Mouse (Mus musculus) embryonic facial prominence, embryonic 12.5 days (tissue): ENCODE measurements at regions not wholly inside any gene's neighbourhood (a gene's known extent, or its start where the extent isn't known, plus 50 kb on each side); places are given as distances from the start of the nearest gene placed in this dataset.

Experiments
- ATAC-seq: fragments of 200-750 bp; cut with Nextera tagmentation; 2 replicates; pipeline ENCODE4 v1.8.0; 2017; ENCODE audit not compliant: insufficient number of reproducible peaks, insufficient read depth, low FRiP score, low TSS enrichment
- H3K27ac ChIP-seq: fragments of 300-500 bp; sonication (generic); 2 replicates; pipeline ENCODE4 v1.5.1; 2016; ENCODE audit warnings: mild to moderate bottlenecking
- H3K27me3 ChIP-seq: fragments of 300-500 bp; sonication (generic); 2 replicates; pipeline ENCODE4 v1.6.1; 2016; ENCODE audit warnings: mild to moderate bottlenecking, moderate library complexity
- H3K36me3 ChIP-seq: fragments of 300-500 bp; sonication (generic); 2 replicates; pipeline ENCODE4 v1.6.1; 2016; ENCODE audit warnings: mild to moderate bottlenecking
- H3K4me1 ChIP-seq: fragments of 300-500 bp; sonication (generic); 2 replicates; pipeline ENCODE4 v1.6.1; 2016
- H3K4me2 ChIP-seq: fragments of 300-500 bp; sonication (generic); replicated peaks from 2 replicates; pipeline ENCODE4 v1.6.1; 2016; ENCODE audit warnings: mild to moderate bottlenecking, moderate library complexity
- H3K4me3 ChIP-seq: fragments of 300-500 bp; sonication (generic); 2 replicates; pipeline ENCODE4 v1.5.1; 2016; ENCODE audit warnings: mild to moderate bottlenecking
- H3K9ac ChIP-seq: fragments of 300-500 bp; sonication (generic); 2 replicates; pipeline ENCODE4 v1.6.1; 2016; ENCODE audit warnings: mild to moderate bottlenecking, moderate library complexity
- H3K9me3 ChIP-seq: fragments of 300-500 bp; sonication (generic); 2 replicates; pipeline ENCODE4 v1.6.1; 2016; ENCODE audit warnings: mild to moderate bottlenecking, moderate library complexity
- WGBS: fragments of 180-500 bp; shearing (Covaris S2); methylation state at CpG from one replicate; pipeline ENCODE4 v1.1.7; 2016; 5-methylcytosine and 5-hydroxymethylcytosine counted together

- no peaks in the 10 kb centered on the region for H3K36me3 ChIP-seq
- no peaks in the 10 kb centered on the region for H3K27me3 ChIP-seq
- no peak for ATAC-seq
- 23% methylated on average over 11 of the region's 11 CpGs for WGBS
- no peaks in the 10 kb centered on the region for H3K9me3 ChIP-seq
- no peak overlapping the region for H3K4me3 ChIP-seq
- no peaks in the 10 kb centered on the region for H3K4me1 ChIP-seq
- no peak overlapping the region for H3K9ac ChIP-seq
- H3K4me2 ChIP-seq = no peak overlapping the region
- no peak overlapping the region for H3K27ac ChIP-seq
Measured at GRCm38 (mm10) chr6:31274236-31274635, 124.3 kb upstream of the Mkln1 start.

- no peak overlapping the region for H3K4me3 ChIP-seq
- H3K4me2 ChIP-seq = no peak overlapping the region
- no peak for ATAC-seq
- WGBS = 33% methylated on average over 9 of the region's 9 CpGs
- H3K9ac ChIP-seq = no peak overlapping the region
- H3K27me3 ChIP-seq = no peaks in the 10 kb centered on the region
- no peaks in the 10 kb centered on the region for H3K4me1 ChIP-seq
- H3K36me3 ChIP-seq = no peaks in the 10 kb centered on the region
- no peaks in the 10 kb centered on the region for H3K9me3 ChIP-seq
- no peak overlapping the region for H3K27ac ChIP-seq
Measured at GRCm38 (mm10) chr6:31277792-31278191, 120.7 kb upstream of the Mkln1 start.

- no peak for ATAC-seq
- Histone ChIP-seq H3K27me3 (no peaks in the 10 kb centered on the region), H3K9me3 (no peaks in the 10 kb centered on the region), H3K4me2 (no peak overlapping the region), H3K27ac (no peak overlapping the region), H3K4me3 (no peak overlapping the region), H3K9ac (no peak overlapping the region), H3K36me3 (no peaks in the 10 kb centered on the region), H3K4me1 (peaks cover 8% of the 10 kb centered on the region; the same call in 1 of the 2 replicates)
- WGBS = 67% methylated on average over 8 of the region's 8 CpGs
Measured at GRCm38 (mm10) chr6:31283973-31284372, 114.6 kb upstream of the Mkln1 start.

GRCm38 (mm10) chr6:31284390-31284789, 114.1 kb upstream of the Mkln1 start:
- Histone ChIP-seq H3K4me2 (no peak overlapping the region), H3K9me3 (no peaks in the 10 kb centered on the region), H3K27ac (no peak overlapping the region), H3K9ac (no peak overlapping the region), H3K36me3 (no peaks in the 10 kb centered on the region), H3K4me3 (no peak overlapping the region), H3K27me3 (no peaks in the 10 kb centered on the region), H3K4me1 (peaks cover 8% of the 10 kb centered on the region; the same call in 1 of the 2 replicates)
- 85% methylated on average over 10 of the region's 10 CpGs for WGBS
- ATAC-seq = no peak

- Histone ChIP-seq H3K36me3 (no peaks in the 10 kb centered on the region), H3K27ac (no peak overlapping the region), H3K4me2 (no peak overlapping the region), H3K9me3 (no peaks in the 10 kb centered on the region), H3K4me1 (peaks cover 8% of the 10 kb centered on the region; the same call in 1 of the 2 replicates), H3K27me3 (no peaks in the 10 kb centered on the region), H3K9ac (no peak overlapping the region), H3K4me3 (no peak overlapping the region)
- WGBS = 90% methylated on average over 19 of the region's 19 CpGs
- no peak for ATAC-seq
Measured at GRCm38 (mm10) chr6:31285064-31285463, 113.5 kb upstream of the Mkln1 start.

- H3K27me3 ChIP-seq = no peaks in the 10 kb centered on the region
- H3K27ac ChIP-seq = no peak overlapping the region
- ATAC-seq = no peak
- no peak overlapping the region for H3K4me3 ChIP-seq
- 83% methylated on average over 11 of the region's 11 CpGs for WGBS
- peaks cover 8% of the 10 kb centered on the region; the same call in 1 of the 2 replicates for H3K4me1 ChIP-seq
- H3K9me3 ChIP-seq = no peaks in the 10 kb centered on the region
- H3K9ac ChIP-seq = no peak overlapping the region
- H3K36me3 ChIP-seq = no peaks in the 10 kb centered on the region
- H3K4me2 ChIP-seq = no peak overlapping the region
Measured at GRCm38 (mm10) chr6:31285981-31286737, 112.4 kb upstream of the Mkln1 start.

GRCm38 (mm10) chr6:31287176-31287575, 111.4 kb upstream of the Mkln1 start:
- Histone ChIP-seq H3K4me1 (peaks cover 8% of the 10 kb centered on the region; the same call in 1 of the 2 replicates), H3K9me3 (no peaks in the 10 kb centered on the region), H3K4me2 (no peak overlapping the region), H3K27me3 (no peaks in the 10 kb centered on the region), H3K36me3 (no peaks in the 10 kb centered on the region), H3K27ac (no peak overlapping the region), H3K9ac (no peak overlapping the region), H3K4me3 (no peak overlapping the region)
- ATAC-seq = no peak
- 83% methylated on average over 2 of the region's 2 CpGs for WGBS

GRCm38 (mm10) chr6:31287686-31288085, 110.8 kb upstream of the Mkln1 start:
- Histone ChIP-seq H3K9me3 (no peaks in the 10 kb centered on the region), H3K4me3 (no peak overlapping the region), H3K9ac (no peak overlapping the region), H3K36me3 (no peaks in the 10 kb centered on the region), H3K4me1 (peaks cover 8% of the 10 kb centered on the region; the same call in 1 of the 2 replicates), H3K4me2 (no peak overlapping the region), H3K27ac (no peak overlapping the region), H3K27me3 (no peaks in the 10 kb centered on the region)
- ATAC-seq = no peak
- WGBS = 49% methylated on average over 7 of the region's 7 CpGs

GRCm38 (mm10) chr6:31288421-31289233, 109.9 kb upstream of the Mkln1 start:
- H3K27ac ChIP-seq = no peak overlapping the region
- no peak overlapping the region for H3K4me2 ChIP-seq
- WGBS = 44% methylated on average over 14 of the region's 14 CpGs
- H3K36me3 ChIP-seq = no peaks in the 10 kb centered on the region
- ATAC-seq = no peak
- H3K9me3 ChIP-seq = no peaks in the 10 kb centered on the region
- no peaks in the 10 kb centered on the region for H3K27me3 ChIP-seq
- H3K4me1 ChIP-seq = peaks cover 8% of the 10 kb centered on the region; the same call in 1 of the 2 replicates
- H3K4me3 ChIP-seq = no peak overlapping the region
- H3K9ac ChIP-seq = no peak overlapping the region

- peaks cover 8% of the 10 kb centered on the region; the same call in 1 of the 2 replicates for H3K4me1 ChIP-seq
- H3K9me3 ChIP-seq = no peaks in the 10 kb centered on the region
- 89% methylated on average over 4 of the region's 4 CpGs for WGBS
- H3K27me3 ChIP-seq = no peaks in the 10 kb centered on the region
- H3K4me3 ChIP-seq = no peak overlapping the region
- H3K36me3 ChIP-seq = no peaks in the 10 kb centered on the region
- no peak for ATAC-seq
- no peak overlapping the region for H3K27ac ChIP-seq
- no peak overlapping the region for H3K9ac ChIP-seq
- no peak overlapping the region for H3K4me2 ChIP-seq
Measured at GRCm38 (mm10) chr6:31289234-31289486, 109.4 kb upstream of the Mkln1 start.

GRCm38 (mm10) chr6:31292081-31292480, 106.5 kb upstream of the Mkln1 start:
- 89% methylated on average over 7 of the region's 7 CpGs for whole genome bisulfite sequencing
- no peak overlapping the region for H3K4me2 ChIP-seq
- no peak overlapping the region for H3K9ac ChIP-seq
- peaks cover 8% of the 10 kb centered on the region; the same call in 1 of the 2 replicates for H3K4me1 ChIP-seq
- no peaks in the 10 kb centered on the region for H3K36me3 ChIP-seq
- H3K9me3 ChIP-seq = no peaks in the 10 kb centered on the region
- ATAC-seq = no peak
- H3K27me3 ChIP-seq = no peaks in the 10 kb centered on the region
- no peak overlapping the region for H3K4me3 ChIP-seq
- no peak overlapping the region for H3K27ac ChIP-seq

GRCm38 (mm10) chr6:31293008-31293407, 105.5 kb upstream of the Mkln1 start:
- Histone ChIP-seq H3K27ac (no peak overlapping the region), H3K4me2 (no peak overlapping the region), H3K9me3 (no peaks in the 10 kb centered on the region), H3K4me3 (no peak overlapping the region), H3K4me1 (peaks cover 4% of the 10 kb centered on the region; the same call in 1 of the 2 replicates), H3K27me3 (no peaks in the 10 kb centered on the region), H3K36me3 (no peaks in the 10 kb centered on the region), H3K9ac (no peak overlapping the region)
- no peak for ATAC-seq
- WGBS = 48% methylated on average over 7 of the region's 7 CpGs
